10 mouse cellular contexts compared by ENCODE assay signal in genomic region chr9:110758605-110759004, GRCm38 (mm10). TPM values are rescaled to one million over a fixed set of nuclear protein-coding genes. Genes with fewer than 3 reads are reported as not detected.
DNase-seq lines count a peak whose midpoint lies in the region; ATAC-seq lines count a peak whose summit lies in the region.
"Had no signal": no experiment of that assay in that cellular context is flagged by ENCODE, and none has a peak within 500 bp of the region (broad histone marks: within the 10 kb centered on the region; RNA-seq: fewer than 3 reads in every experiment).

No protein-coding gene starts in this region.

- no peak for ATAC-seq in forebrain, embryonic 15.5 days (replicated peaks)

- WGBS in forebrain, embryonic 15.5 days, result 60% methylated on average over 8 of the region's 8 CpGs
- WGBS in hindbrain, embryonic 10.5 days, result 75% methylated on average over 8 of the region's 8 CpGs

- DNase-seq in NIH3T3 (ENCODE audit: low read depth), result peak; percentile 20
- peak; percentile 86 for DNase-seq in adrenal gland, postnatal 10 days
- DNase-seq in heart, adult 9 months (ENCODE audit: low spot score in 2 of 2), result peak; percentile 85 to 90
- DNase-seq in left cerebral cortex, postnatal 14 days (ENCODE audit: low spot score in 2 of 2), result peak; percentile 31 to 41
- peak; percentile 24 to 29 for DNase-seq in right cerebral cortex, adult 2 months (ENCODE audit: low spot score in 2 of 2)
- DNase-seq in c-Kit-positive CD71-positive TER-119-positive erythroid progenitor cells, embryonic 14.5 days (ENCODE audit: low spot score), result no peak
- DNase-seq in hindbrain, embryonic 10.5 days (ENCODE audit: low spot score), result no peak

- H3K4me3 ChIP-seq in forebrain, embryonic 15.5 days, result no peak overlapping the region
- H3K4me3 ChIP-seq in hindbrain, embryonic 10.5 days, result no peak overlapping the region
- H3K4me3 ChIP-seq: erythroblast, embryonic 14.5 days had no signal

- H3K27ac ChIP-seq in forebrain, embryonic 15.5 days (replicated peaks), result no peak overlapping the region
- no peak overlapping the region for H3K27ac ChIP-seq in hindbrain, embryonic 10.5 days

- intact Hi-C loops in left cerebral cortex, postnatal 14 days (cut with DNase I), result no loop called here

- no peaks in the 10 kb centered on the region for H3K27me3 ChIP-seq in forebrain, embryonic 15.5 days
- peaks cover 12% of the 10 kb centered on the region for H3K27me3 ChIP-seq in hindbrain, embryonic 10.5 days (ENCODE audit: insufficient read depth, poor library complexity, severe bottlenecking)

- no peaks in the 10 kb centered on the region for H3K36me3 ChIP-seq in forebrain, embryonic 15.5 days
- no peaks in the 10 kb centered on the region for H3K36me3 ChIP-seq in hindbrain, embryonic 10.5 days

- no peak overlapping the region for H3K4me2 ChIP-seq in forebrain, embryonic 15.5 days (replicated peaks)

- H3K9me3 ChIP-seq in forebrain, embryonic 15.5 days, result no peaks in the 10 kb centered on the region
- no peaks in the 10 kb centered on the region for H3K9me3 ChIP-seq in hindbrain, embryonic 10.5 days

- no peak overlapping the region for H3K9ac ChIP-seq in forebrain, embryonic 15.5 days (replicated peaks)

- no peaks in the 10 kb centered on the region for H3K4me1 ChIP-seq in forebrain, embryonic 15.5 days
- H3K4me1 ChIP-seq in hindbrain, embryonic 10.5 days (replicated peaks), result peaks cover 29% of the 10 kb centered on the region

RNA-seq across cellular contexts. Expression of gene Pth1r, which starts 11.7 kb away (rescaled TPM):
- 10 to 100 TPM; 13.4 to 13.9 TPM for total RNA-seq in adrenal gland, postnatal 10 days (2021)
- total RNA-seq in left cerebral cortex, postnatal 14 days (2021), result 1 to 10 TPM; 6.4 to 8.3 TPM
- 6.3 and 7.0 TPM in 2 replicates for polyA plus RNA-seq in forebrain, embryonic 15.5 days (2015; fragmentation: Nextera tagmentation; extraction: Ambion mirVana)
- polyA plus RNA-seq in hindbrain, embryonic 10.5 days (2016; fragmentation: Nextera tagmentation; extraction: Ambion mirVana), result 31.6 and 38.7 TPM in 2 replicates
- polyA plus RNA-seq: erythroblast, embryonic 14.5 days had no signal

RNA-seq across cellular contexts. Expression of gene Myl3, which starts 16.9 kb away (rescaled TPM):
- total RNA-seq in adrenal gland, postnatal 10 days (2021), result 10 to 100 TPM; 10.6 to 78.0 TPM
- under 1 TPM in 1 of 2 experiments, not detected in 1; 0.53 TPM for total RNA-seq in left cerebral cortex, postnatal 14 days (2021)
- polyA plus RNA-seq in forebrain, embryonic 15.5 days (2015; fragmentation: Nextera tagmentation; extraction: Ambion mirVana), result 0.45 and 1.3 TPM in 2 replicates
- 2.0 TPM in 1 of 2 replicates, not detected in the other for polyA plus RNA-seq in hindbrain, embryonic 10.5 days (2016; fragmentation: Nextera tagmentation; extraction: Ambion mirVana)
- polyA plus RNA-seq: erythroblast, embryonic 14.5 days had no signal

RNA-seq across cellular contexts. Expression of gene Prss42, which starts 39.4 kb away (rescaled TPM):
- not detected for total RNA-seq in adrenal gland, postnatal 10 days (2021)
- total RNA-seq in left cerebral cortex, postnatal 14 days (2021), result not detected
- polyA plus RNA-seq in forebrain, embryonic 15.5 days (2015; fragmentation: Nextera tagmentation; extraction: Ambion mirVana), result not detected in 2 replicates
- polyA plus RNA-seq in hindbrain, embryonic 10.5 days (2016; fragmentation: Nextera tagmentation; extraction: Ambion mirVana), result not detected in 2 replicates
- polyA plus RNA-seq: erythroblast, embryonic 14.5 days; limb, embryonic 11.5 days had no signal

RNA-seq across cellular contexts. Expression of gene Prss44, which starts 55.2 kb away (rescaled TPM):
- total RNA-seq in adrenal gland, postnatal 10 days (2021), result not detected
- total RNA-seq in left cerebral cortex, postnatal 14 days (2021), result not detected
- not detected in 2 replicates for polyA plus RNA-seq in forebrain, embryonic 15.5 days (2015; fragmentation: Nextera tagmentation; extraction: Ambion mirVana)
- polyA plus RNA-seq in hindbrain, embryonic 10.5 days (2016; fragmentation: Nextera tagmentation; extraction: Ambion mirVana), result not detected in 2 replicates
- polyA plus RNA-seq: limb, embryonic 11.5 days had no signal

Comparison
In these comparisons a context has a peak if more than half of its experiments do, and no peak if none do; other contexts are left out.
1. DNase-seq: peak in NIH3T3 (single experiment), adrenal gland, postnatal 10 days (single experiment), heart, adult 9 months (2 of 2), left cerebral cortex, postnatal 14 days (2 of 2) and right cerebral cortex, adult 2 months (2 of 2); none in c-Kit-positive CD71-positive TER-119-positive erythroid progenitor cells, embryonic 14.5 days (single experiment) and hindbrain, embryonic 10.5 days (single experiment).
2. RNA of gene Myl3, which starts 16.9 kb away (total RNA-seq): 10.6 to 78.0 TPM in adrenal gland, postnatal 10 days; 0.53 TPM in left cerebral cortex, postnatal 14 days; every median in the first group is over 4 times any median in the second.